Mouse (Mus musculus) liver, embryonic 14.5 days (tissue): ENCODE data around the gene Slc46a2. TPM values are rescaled to one million over a fixed set of nuclear protein-coding genes. Genes with fewer than 3 reads are reported as not detected.

Experiments used
- ATAC-seq: fragments of 200-750 bp; cut with Nextera tagmentation; 2 replicates; pipeline ENCODE4 v1.8.0; 2017; ENCODE audit warnings: moderate number of reproducible peaks, mild to moderate bottlenecking, moderate library complexity; ENCODE audit not compliant: insufficient read depth
- DNase-seq, 3 experiments: peaks; one replicate each; pipeline ENCODE4 v3.0.0-alpha.2; 2012 to 2013; ENCODE audit warnings: low read depth in 3 of 3, low spot score in 3 of 3
- H3K27ac ChIP-seq: fragments of 300-500 bp; sonication (generic); 2 replicates; pipeline ENCODE4 v1.5.1; 2014; ENCODE audit warnings: moderate library complexity, mild to moderate bottlenecking, control low read depth, inconsistent platforms
- H3K27me3 ChIP-seq: fragments of 300-500 bp; sonication (generic); 2 replicates; pipeline ENCODE4 v1.6.1; 2014; ENCODE audit warnings: mild to moderate bottlenecking, low read length, moderate library complexity; ENCODE audit not compliant: control insufficient read depth, insufficient read depth
- H3K36me3 ChIP-seq: fragments of 300-500 bp; sonication (generic); replicated peaks from 2 replicates; pipeline ENCODE4 v1.6.1; 2014; ENCODE audit warnings: low read depth; ENCODE audit not compliant: control insufficient read depth, insufficient read depth
- H3K4me1 ChIP-seq, 2 experiments: fragments of 200-500 bp in 1 of 2; fragments of 300-500 bp in 1 of 2; sonication (generic) in 1 of 2; replicated peaks; 2 replicates each; pipeline ENCODE4 v1.6.1; 2012 to 2014; ENCODE audit warnings: antibody characterized with exemption in 1 of 2, inconsistent platforms in 1 of 2, low read length in 1 of 2; ENCODE audit not compliant: control insufficient read depth in 2 of 2, insufficient read depth in 2 of 2
- H3K4me2 ChIP-seq: fragments of 300-500 bp; sonication (generic); 2 replicates; pipeline ENCODE4 v1.6.1; 2014; ENCODE audit warnings: low read depth, mild to moderate bottlenecking, control low read depth, moderate library complexity
- H3K4me3 ChIP-seq, 2 experiments: fragments of 200-500 bp in 1 of 2; fragments of 300-500 bp in 1 of 2; sonication (generic) in 1 of 2; 2 replicates each; pipeline ENCODE4 v1.5.1; 2012 to 2014; ENCODE audit warnings: low read depth in 2 of 2, low read length in 2 of 2, mild to moderate bottlenecking in 2 of 2, control low read depth in 1 of 2, inconsistent platforms in 1 of 2, moderate library complexity in 1 of 2; ENCODE audit not compliant: insufficient read depth in 1 of 2
- H3K9ac ChIP-seq: fragments of 300-500 bp; sonication (generic); replicated peaks from 2 replicates; pipeline ENCODE4 v1.6.1; 2014; ENCODE audit warnings: mild to moderate bottlenecking, control low read depth, moderate library complexity
- H3K9me3 ChIP-seq: fragments of 300-500 bp; sonication (generic); 2 replicates; pipeline ENCODE4 v1.6.1; 2016; ENCODE audit warnings: low read length, mixed read lengths; ENCODE audit not compliant: control insufficient read depth
- CTCF ChIP-seq: IDR thresholded peaks from 2 replicates; pipeline ENCODE4 v1.5.1; 2016; ENCODE audit warnings: antibody characterized with exemption, low read depth, control low read depth
- EP300 ChIP-seq: IDR thresholded peaks from 2 replicates; pipeline ENCODE4 v1.6.1; 2016; ENCODE audit warnings: antibody characterized with exemption, low read depth
- WGBS: fragments of 180-500 bp; shearing (Covaris S2); extraction: QIAGEN DNeasy Blood & Tissue Kit; methylation state at CpG from one replicate; pipeline ENCODE4 v1.1.7; 2014; ENCODE audit not compliant: insufficient replicate concordance; 5-methylcytosine and 5-hydroxymethylcytosine counted together
- polyA plus RNA-seq, 2 experiments: library from polyadenylated mRNA; depleted of rRNA in 1 of 2; stranded (reverse) in 1 of 2; unstranded in 1 of 2; fragments of >200 nt; fragmentation: Nextera tagmentation in 1 of 2; extraction: Ambion mirVana in 1 of 2; gene quantifications; 2 replicates each; pipeline versions ENCODE4 v1.2.1 to v1.2.3; 2012 to 2014

Slc46a2 gene
- polyA plus RNA-seq, 2 experiments: not detected

- H3K9ac ChIP-seq: no peak overlapping the region
- H3K4me3 ChIP-seq: no peak overlapping the region
- no peak for TF ChIP-seq EP300
- no peak for TF ChIP-seq CTCF
- H3K4me2 ChIP-seq: no peak overlapping the region
- no peaks in the 10 kb centered on the region for H3K9me3 ChIP-seq
- no peaks in the 10 kb centered on the region for H3K36me3 ChIP-seq
- DNase-seq (no peak), ATAC-seq (no peak)
- H3K4me1 ChIP-seq: no peaks in the 10 kb centered on the region; a peak in 1 of 4 replicates
- H3K27ac ChIP-seq: no peak overlapping the region
- WGBS: 68% methylated on average over 9 of the region's 9 CpGs
- no peaks in the 10 kb centered on the region for H3K27me3 ChIP-seq
Observed at GRCm38 (mm10) chr4:59898521-59898919, 16.3 kb downstream of the Slc46a2 start.

DNA sequence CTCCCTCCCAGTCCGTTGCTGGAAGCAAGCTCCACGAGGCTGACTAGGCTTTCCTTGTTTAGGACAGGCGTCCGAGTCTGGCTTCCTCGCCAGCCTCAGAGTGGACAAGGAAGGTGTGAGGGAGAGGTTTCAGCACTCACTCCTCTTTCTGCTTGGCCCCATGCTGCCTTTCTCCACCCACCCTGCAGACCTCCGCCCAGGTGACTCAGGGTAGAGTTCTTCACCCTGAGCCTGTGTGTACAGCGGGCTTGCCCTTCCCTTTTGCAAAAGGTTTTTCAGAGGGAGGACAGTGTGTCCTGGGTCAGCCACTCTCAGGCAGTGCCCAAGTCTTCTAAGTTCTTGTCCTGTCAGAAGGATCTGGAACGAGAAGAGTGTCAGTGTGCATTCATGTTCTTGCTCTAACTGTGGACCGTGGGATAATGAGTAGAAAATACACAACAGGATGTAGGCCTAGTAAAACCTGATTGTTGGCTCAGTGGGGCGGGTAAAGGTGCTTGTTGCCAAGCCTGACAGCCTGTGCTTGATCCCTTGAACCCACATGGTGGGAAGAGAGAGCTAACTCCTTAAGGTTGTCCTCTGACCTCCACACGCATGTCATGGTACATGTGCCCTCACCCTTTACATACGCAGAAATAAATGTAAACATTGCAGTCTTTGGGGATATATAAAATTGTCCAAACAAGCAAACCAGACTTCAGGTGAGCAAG, 16.9 kb downstream of the Slc46a2 start:
- Histone ChIP-seq H3K36me3 (no peaks in the 10 kb centered on the region), H3K4me1 (no peaks in the 10 kb centered on the region; a peak in 1 of 4 replicates), H3K4me2 (no peak overlapping the region), H3K27ac (no peak overlapping the region), H3K9me3 (no peaks in the 10 kb centered on the region), H3K9ac (no peak overlapping the region), H3K27me3 (no peaks in the 10 kb centered on the region), H3K4me3 (no peak overlapping the region)
- TF ChIP-seq CTCF (no peak), EP300 (no peak)
- DNase-seq: no peak
- ATAC-seq: no peak
- WGBS: 65% methylated on average over 12 of the region's 12 CpGs

GRCm38 (mm10) chr4:59896000-59896399, 18.9 kb downstream of the Slc46a2 start:
- Histone ChIP-seq H3K4me3 (no peak overlapping the region), H3K9ac (no peak overlapping the region), H3K9me3 (no peaks in the 10 kb centered on the region), H3K27me3 (no peaks in the 10 kb centered on the region), H3K4me2 (no peak overlapping the region), H3K36me3 (no peaks in the 10 kb centered on the region), H3K27ac (no peak overlapping the region), H3K4me1 (no peaks in the 10 kb centered on the region; a peak in 1 of 4 replicates)
- 62% methylated on average over 5 of the region's 5 CpGs for WGBS
- ATAC-seq (no peak), DNase-seq (no peak)
- no peak for TF ChIP-seq CTCF
- TF ChIP-seq EP300: no peak

DNA sequence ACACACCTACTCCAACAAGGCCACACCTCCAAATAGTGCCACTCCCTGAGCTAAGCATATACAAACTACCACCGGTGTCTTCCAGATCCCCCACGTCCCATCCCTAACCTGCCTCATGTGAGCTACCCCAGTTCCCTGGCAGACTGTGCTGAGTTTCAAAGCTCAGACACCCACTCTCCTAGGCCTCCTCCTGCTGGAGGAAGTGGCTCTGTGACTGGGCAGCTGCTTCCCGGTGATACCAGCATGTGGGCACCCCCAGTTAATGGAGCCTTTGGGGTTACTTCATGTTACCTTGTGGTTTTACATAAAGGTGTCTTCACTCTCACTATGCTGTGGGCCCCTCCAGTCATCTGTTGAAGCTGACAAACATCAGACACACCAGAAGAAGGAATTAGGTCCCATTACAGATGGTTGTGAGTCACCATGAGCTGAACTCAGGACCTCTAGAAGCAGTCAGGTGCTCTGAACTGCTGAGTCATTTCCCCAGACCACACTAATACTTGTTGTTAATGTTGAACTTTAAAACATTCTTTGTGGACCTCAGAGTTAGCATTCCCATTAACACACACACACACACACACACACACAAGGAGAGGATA, 19.8 kb downstream of the Slc46a2 start:
- H3K4me3 ChIP-seq: no peak overlapping the region
- no peaks in the 10 kb centered on the region for H3K36me3 ChIP-seq
- DNase-seq (no peak), ATAC-seq (no peak)
- no peak overlapping the region for H3K9ac ChIP-seq
- no peaks in the 10 kb centered on the region for H3K9me3 ChIP-seq
- H3K27me3 ChIP-seq: no peaks in the 10 kb centered on the region
- WGBS: 59% methylated on average over 3 of the region's 3 CpGs
- no peaks in the 10 kb centered on the region; a peak in 1 of 4 replicates for H3K4me1 ChIP-seq
- no peak for TF ChIP-seq EP300
- TF ChIP-seq CTCF: no peak
- H3K27ac ChIP-seq: no peak overlapping the region
- no peak overlapping the region for H3K4me2 ChIP-seq

GRCm38 (mm10) chr4:59894415-59894814, 20.4 kb downstream of the Slc46a2 start:
- Histone ChIP-seq H3K4me2 (no peak overlapping the region), H3K9me3 (no peaks in the 10 kb centered on the region), H3K4me3 (no peak overlapping the region), H3K36me3 (no peaks in the 10 kb centered on the region), H3K27me3 (no peaks in the 10 kb centered on the region), H3K4me1 (no peaks in the 10 kb centered on the region; a peak in 1 of 4 replicates), H3K27ac (no peak overlapping the region), H3K9ac (no peak overlapping the region)
- no peak for DNase-seq
- no peak for ATAC-seq
- TF ChIP-seq CTCF: no peak
- TF ChIP-seq EP300: no peak
- WGBS: 83% methylated on average over 8 of the region's 8 CpGs
